Mouse (Mus musculus) brain, embryonic 14.5 days (tissue): ENCODE measurements at regions not wholly inside any gene's neighbourhood (a gene's known extent, or its start where the extent isn't known, plus 50 kb on each side); places are given as distances from the start of the nearest gene placed in this dataset.

ENCODE experiments used
- CTCF ChIP-seq: fragments of 200-500 bp; IDR thresholded peaks from 2 replicates; pipeline ENCODE4 v1.5.1; 2012; ENCODE audit warnings: inconsistent platforms, mild to moderate bottlenecking, moderate library complexity, borderline replicate concordance; ENCODE audit not compliant: insufficient read depth, insufficient read length; ENCODE audit errors: extremely low read depth
- POLR2A ChIP-seq: fragments of 200-500 bp; IDR thresholded peaks from 2 replicates; pipeline ENCODE4 v1.6.1; 2012; ENCODE audit warnings: mild to moderate bottlenecking, inconsistent platforms, borderline replicate concordance; ENCODE audit not compliant: poor library complexity, insufficient read depth, insufficient read length, severe bottlenecking; ENCODE audit errors: extremely low read depth

GRCm38 (mm10) chr15:62231709-62232108 lies 1308.9 kb upstream of the A1bg start:
- TF ChIP-seq CTCF (no peak), POLR2A (no peak)
